Mouse (Mus musculus): ENCODE measurements around the gene Tub. TPM values are rescaled to one million over a fixed set of nuclear protein-coding genes. Genes with fewer than 3 reads are reported as not detected.

Tub gene
- polyA plus RNA-seq, 1 experiment from 2014 or later, result 38.4 TPM

GRCm38 (mm10) chr7:109031331-109031730 is 81.2 kb downstream of the Tub start:
- H3K4me1 ChIP-seq (ENCODE audit: control insufficient read depth, insufficient read depth, low read length), result no peaks in the 10 kb centered on the region
- 90% methylated on average over 3 of the region's 3 CpGs for WGBS

GRCm38 (mm10) chr7:109032054-109032453 is 81.9 kb downstream of the Tub start:
- H3K36me3 ChIP-seq (ENCODE audit: control insufficient read depth, insufficient read depth, low read length), result peaks cover 14% of the 10 kb centered on the region; the same call in 1 of the 2 replicates
- 94% methylated on average over 2 of the region's 2 CpGs for WGBS

More at GRCm38 (mm10) chr7:109031331-109031730, 81.2 kb downstream of the Tub start:
- no peaks in the 10 kb centered on the region for H3K9me3 ChIP-seq (ENCODE audit: control insufficient read depth, low read length)
- H3K9ac ChIP-seq (replicated peaks; ENCODE audit: low read depth, low read length), result no peak overlapping the region
- H3K36me3 ChIP-seq (ENCODE audit: control insufficient read depth, insufficient read depth, low read length), result peaks cover 19% of the 10 kb centered on the region
- H3K27ac ChIP-seq (ENCODE audit: low read depth, low read length), result no peak overlapping the region
- H3K4me3 ChIP-seq (ENCODE audit: low read depth, low read length), result no peak overlapping the region
- no peaks in the 10 kb centered on the region for H3K27me3 ChIP-seq (ENCODE audit: control insufficient read depth, insufficient read depth, low read length)
- no peak for ATAC-seq (ENCODE audit: low read depth)
- H3K4me2 ChIP-seq (ENCODE audit: low read depth, low read length), result no peak overlapping the region

GRCm38 (mm10) chr7:109038121-109038735 is 88.1 kb downstream of the Tub start:
- Histone ChIP-seq H3K4me1 (ENCODE audit: control insufficient read depth, insufficient read depth, low read length) (no peaks in the 10 kb centered on the region), H3K4me3 (ENCODE audit: low read depth, low read length) (no peak overlapping the region), H3K9me3 (ENCODE audit: control insufficient read depth, low read length) (no peaks in the 10 kb centered on the region), H3K36me3 (ENCODE audit: control insufficient read depth, insufficient read depth, low read length) (no peaks in the 10 kb centered on the region), H3K4me2 (ENCODE audit: low read depth, low read length) (no peak overlapping the region), H3K27ac (ENCODE audit: low read depth, low read length) (no peak overlapping the region), H3K9ac (replicated peaks; ENCODE audit: low read depth, low read length) (no peak overlapping the region), H3K27me3 (ENCODE audit: control insufficient read depth, insufficient read depth, low read length) (no peaks in the 10 kb centered on the region)
- 87% methylated on average over 8 of the region's 8 CpGs for WGBS
- ATAC-seq (ENCODE audit: low read depth), result no peak

More at GRCm38 (mm10) chr7:109032054-109032453, 81.9 kb downstream of the Tub start:
- ATAC-seq (ENCODE audit: low read depth), result no peak
- Histone ChIP-seq H3K27me3 (ENCODE audit: control insufficient read depth, insufficient read depth, low read length) (no peaks in the 10 kb centered on the region), H3K9me3 (ENCODE audit: control insufficient read depth, low read length) (no peaks in the 10 kb centered on the region), H3K4me3 (ENCODE audit: low read depth, low read length) (no peak overlapping the region), H3K9ac (replicated peaks; ENCODE audit: low read depth, low read length) (no peak overlapping the region), H3K4me2 (ENCODE audit: low read depth, low read length) (no peak overlapping the region), H3K4me1 (ENCODE audit: control insufficient read depth, insufficient read depth, low read length) (no peaks in the 10 kb centered on the region), H3K27ac (ENCODE audit: low read depth, low read length) (no peak overlapping the region)

- H3K27ac ChIP-seq (ENCODE audit: low read depth, low read length), result no peak overlapping the region
- H3K4me2 ChIP-seq (ENCODE audit: low read depth, low read length), result no peak overlapping the region
- H3K4me1 ChIP-seq (ENCODE audit: control insufficient read depth, insufficient read depth, low read length), result no peaks in the 10 kb centered on the region
- H3K27me3 ChIP-seq (ENCODE audit: control insufficient read depth, insufficient read depth, low read length), result no peaks in the 10 kb centered on the region
- no peak for ATAC-seq (ENCODE audit: low read depth)
- no peak overlapping the region for H3K9ac ChIP-seq (replicated peaks; ENCODE audit: low read depth, low read length)
- WGBS, result 68% methylated on average over 1 of the region's 1 CpGs
- no peaks in the 10 kb centered on the region for H3K36me3 ChIP-seq (ENCODE audit: control insufficient read depth, insufficient read depth, low read length)
- H3K4me3 ChIP-seq (ENCODE audit: low read depth, low read length), result no peak overlapping the region
- H3K9me3 ChIP-seq (ENCODE audit: control insufficient read depth, low read length), result no peaks in the 10 kb centered on the region
Measured at GRCm38 (mm10) chr7:109038987-109039386, 88.8 kb downstream of the Tub start.

- H3K9ac ChIP-seq (replicated peaks; ENCODE audit: low read depth, low read length), result no peak overlapping the region
- H3K4me3 ChIP-seq (ENCODE audit: low read depth, low read length), result no peak overlapping the region
- H3K4me1 ChIP-seq (ENCODE audit: control insufficient read depth, insufficient read depth, low read length), result no peaks in the 10 kb centered on the region
- no peak overlapping the region for H3K27ac ChIP-seq (ENCODE audit: low read depth, low read length)
- ATAC-seq (ENCODE audit: low read depth), result no peak
- 87% methylated on average over 5 of the region's 5 CpGs for WGBS
- no peaks in the 10 kb centered on the region for H3K36me3 ChIP-seq (ENCODE audit: control insufficient read depth, insufficient read depth, low read length)
- H3K4me2 ChIP-seq (ENCODE audit: low read depth, low read length), result no peak overlapping the region
- H3K27me3 ChIP-seq (ENCODE audit: control insufficient read depth, insufficient read depth, low read length), result no peaks in the 10 kb centered on the region
- no peaks in the 10 kb centered on the region for H3K9me3 ChIP-seq (ENCODE audit: control insufficient read depth, low read length)
Measured at GRCm38 (mm10) chr7:109039445-109039844, 89.3 kb downstream of the Tub start.

GRCm38 (mm10) chr7:109045876-109046275 is 95.7 kb downstream of the Tub start:
- Histone ChIP-seq H3K27ac (ENCODE audit: low read depth, low read length) (no peak overlapping the region), H3K27me3 (ENCODE audit: control insufficient read depth, insufficient read depth, low read length) (no peaks in the 10 kb centered on the region), H3K36me3 (ENCODE audit: control insufficient read depth, insufficient read depth, low read length) (no peaks in the 10 kb centered on the region), H3K9ac (replicated peaks; ENCODE audit: low read depth, low read length) (no peak overlapping the region), H3K4me1 (ENCODE audit: control insufficient read depth, insufficient read depth, low read length) (no peaks in the 10 kb centered on the region), H3K4me2 (ENCODE audit: low read depth, low read length) (no peak overlapping the region), H3K4me3 (ENCODE audit: low read depth, low read length) (no peak overlapping the region), H3K9me3 (ENCODE audit: control insufficient read depth, low read length) (no peaks in the 10 kb centered on the region)
- no peak for ATAC-seq (ENCODE audit: low read depth)
- WGBS, result 96% methylated on average over 2 of the region's 2 CpGs

GRCm38 (mm10) chr7:109050831-109051230 is 100.7 kb downstream of the Tub start:
- no peak overlapping the region for H3K9ac ChIP-seq (replicated peaks; ENCODE audit: low read depth, low read length)
- no peak overlapping the region for H3K4me2 ChIP-seq (ENCODE audit: low read depth, low read length)
- H3K36me3 ChIP-seq (ENCODE audit: control insufficient read depth, insufficient read depth, low read length), result peaks cover 3% of the 10 kb centered on the region; the same call in 1 of the 2 replicates
- no peaks in the 10 kb centered on the region for H3K4me1 ChIP-seq (ENCODE audit: control insufficient read depth, insufficient read depth, low read length)
- ATAC-seq (ENCODE audit: low read depth), result no peak
- no peaks in the 10 kb centered on the region for H3K9me3 ChIP-seq (ENCODE audit: control insufficient read depth, low read length)
- WGBS, result 92% methylated on average over 1 of the region's 1 CpGs
- H3K27me3 ChIP-seq (ENCODE audit: control insufficient read depth, insufficient read depth, low read length), result no peaks in the 10 kb centered on the region
- H3K27ac ChIP-seq (ENCODE audit: low read depth, low read length), result no peak overlapping the region
- no peak overlapping the region for H3K4me3 ChIP-seq (ENCODE audit: low read depth, low read length)

GRCm38 (mm10) chr7:109059536-109059935 is 109.4 kb downstream of the Tub start:
- no peak overlapping the region for H3K27ac ChIP-seq (ENCODE audit: low read depth, low read length)
- H3K4me3 ChIP-seq (ENCODE audit: low read depth, low read length), result no peak overlapping the region
- H3K9ac ChIP-seq (replicated peaks; ENCODE audit: low read depth, low read length), result no peak overlapping the region
- no peak overlapping the region for H3K4me2 ChIP-seq (ENCODE audit: low read depth, low read length)
- WGBS, result 91% methylated on average over 4 of the region's 4 CpGs
- H3K36me3 ChIP-seq (ENCODE audit: control insufficient read depth, insufficient read depth, low read length), result no peaks in the 10 kb centered on the region; the same call in 1 of the 2 replicates
- no peak for ATAC-seq (ENCODE audit: low read depth)
- H3K9me3 ChIP-seq (ENCODE audit: control insufficient read depth, low read length), result no peaks in the 10 kb centered on the region
- no peaks in the 10 kb centered on the region for H3K27me3 ChIP-seq (ENCODE audit: control insufficient read depth, insufficient read depth, low read length)
- H3K4me1 ChIP-seq (ENCODE audit: control insufficient read depth, insufficient read depth, low read length), result no peaks in the 10 kb centered on the region

- H3K27ac ChIP-seq (ENCODE audit: low read depth, low read length), result no peak overlapping the region
- no peaks in the 10 kb centered on the region for H3K27me3 ChIP-seq (ENCODE audit: control insufficient read depth, insufficient read depth, low read length)
- H3K4me2 ChIP-seq (ENCODE audit: low read depth, low read length), result no peak overlapping the region
- no peak overlapping the region for H3K9ac ChIP-seq (replicated peaks; ENCODE audit: low read depth, low read length)
- no peak overlapping the region for H3K4me3 ChIP-seq (ENCODE audit: low read depth, low read length)
- no peaks in the 10 kb centered on the region for H3K9me3 ChIP-seq (ENCODE audit: control insufficient read depth, low read length)
- no peak for ATAC-seq (ENCODE audit: low read depth)
- 90% methylated on average over 4 of the region's 4 CpGs for WGBS
- no peaks in the 10 kb centered on the region for H3K36me3 ChIP-seq (ENCODE audit: control insufficient read depth, insufficient read depth, low read length)
- no peaks in the 10 kb centered on the region for H3K4me1 ChIP-seq (ENCODE audit: control insufficient read depth, insufficient read depth, low read length)
Measured at GRCm38 (mm10) chr7:109069641-109070040, 119.5 kb downstream of the Tub start.
